Mouse (Mus musculus) inflammation-experienced regulatory T-cells, adult 6 months (primary cell): ENCODE measurements at regions not wholly inside any gene's neighbourhood (a gene's known extent, or its start where the extent isn't known, plus 50 kb on each side); places are given as distances from the start of the nearest gene placed in this dataset.

ENCODE experiments used
- ATAC-seq: one replicate; pipeline ENCODE4 v1.8.0; 2017

DNA sequence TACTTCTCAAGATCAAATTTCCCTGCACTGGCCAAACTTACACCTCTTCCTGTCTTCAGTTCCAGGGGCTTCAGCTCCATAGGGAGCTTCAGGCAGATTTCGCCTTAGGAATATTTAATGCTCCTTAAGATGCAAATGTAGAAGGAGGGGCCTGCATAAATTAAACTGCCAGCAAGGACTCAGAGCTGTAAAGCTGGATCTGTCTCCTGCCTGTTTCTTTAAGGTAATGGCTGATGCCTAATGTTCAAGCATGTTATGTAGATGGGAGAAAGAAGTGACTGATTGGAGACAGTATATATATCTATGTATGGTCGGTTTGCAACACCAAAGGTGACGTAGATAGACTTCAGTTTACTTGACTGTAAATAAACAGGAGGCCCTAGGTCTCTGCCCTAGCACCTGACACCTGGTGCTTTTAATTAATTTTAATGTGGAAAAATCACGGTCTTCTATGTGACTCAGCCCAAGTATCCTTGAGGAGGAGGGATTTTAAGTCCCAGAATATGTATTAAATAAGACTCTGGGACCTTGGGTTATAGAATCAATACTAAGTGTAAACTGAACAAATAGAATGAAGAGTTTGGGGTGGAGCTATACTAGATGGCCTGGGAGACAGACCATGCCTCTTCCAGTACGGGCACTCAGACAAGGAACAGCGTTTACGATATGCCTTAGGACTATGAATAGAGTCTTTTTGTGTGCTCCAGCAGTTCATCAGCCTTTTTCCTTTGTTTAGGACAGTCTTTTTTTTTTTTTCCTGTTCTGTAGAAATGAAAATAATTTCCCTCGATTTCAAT lies 651.7 kb upstream of the Lmcd1 start:
- no peak for ATAC-seq

DNA sequence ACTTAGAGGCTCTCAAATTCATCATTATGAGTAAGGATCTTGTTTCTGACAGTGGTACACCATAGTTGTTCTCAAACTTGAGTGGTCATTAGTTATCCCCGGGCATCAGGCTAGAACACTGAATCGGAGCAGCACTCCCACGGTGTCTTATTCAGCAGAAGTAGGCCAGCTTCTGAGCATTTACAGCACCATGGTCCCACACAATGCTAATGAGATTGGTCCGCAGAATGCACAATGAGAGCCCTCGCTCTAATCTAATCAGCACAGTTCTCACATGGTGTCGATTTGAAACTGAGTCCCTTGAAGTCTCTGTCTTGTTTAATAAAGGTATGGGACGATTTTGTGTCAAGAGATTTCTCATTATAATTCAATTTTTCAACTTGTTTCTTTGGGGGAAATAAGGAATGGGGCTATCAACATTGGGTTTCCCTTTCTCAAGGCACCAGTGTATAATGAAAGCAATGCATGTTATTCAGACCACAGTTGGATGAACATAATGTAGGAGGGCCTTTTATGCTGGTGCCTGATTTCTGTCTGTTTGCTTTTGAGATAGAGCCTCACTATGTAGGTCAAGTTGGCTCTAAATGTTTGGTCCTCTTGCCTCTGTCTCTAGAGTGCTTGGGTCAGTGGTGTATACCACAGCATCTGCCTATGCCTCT lies 650.9 kb upstream of the Lmcd1 start:
- no peak for ATAC-seq

DNA sequence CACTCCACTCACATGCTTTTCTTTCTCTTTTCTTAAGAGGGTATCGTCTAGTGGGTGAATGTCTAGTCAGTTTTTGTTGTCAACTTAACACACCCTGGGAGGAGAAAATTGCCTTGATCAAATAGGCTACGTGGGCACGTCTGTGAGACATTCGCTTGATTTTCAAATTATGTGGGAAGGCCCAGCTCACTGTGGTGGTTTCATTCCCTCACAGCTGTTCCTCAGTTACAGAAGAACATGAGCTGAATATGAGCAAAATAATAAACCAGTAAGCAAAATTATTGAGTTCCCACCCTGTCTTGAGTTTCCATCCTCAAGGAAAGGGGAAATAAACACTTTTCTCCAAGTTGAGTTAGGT lies 650.4 kb upstream of the Lmcd1 start:
- no peak for ATAC-seq

DNA sequence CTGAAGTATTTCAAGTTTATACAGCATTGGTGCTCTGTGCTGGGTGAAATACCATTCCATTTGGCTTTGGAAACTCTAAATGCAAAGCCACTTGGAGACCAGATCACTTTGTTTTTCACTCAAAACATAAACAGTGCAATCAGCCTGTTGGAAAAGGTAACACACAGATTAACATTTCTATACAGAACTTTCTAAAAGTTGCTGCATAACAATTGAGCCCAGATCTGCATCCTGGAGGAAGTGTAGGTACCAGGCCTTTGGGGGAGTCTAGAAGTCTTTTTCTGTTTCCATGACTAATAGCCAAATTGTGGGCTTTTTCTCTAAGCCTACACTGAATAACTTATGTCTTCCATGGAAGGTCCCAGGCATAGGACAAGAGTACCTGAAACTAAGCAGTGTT lies 648.1 kb upstream of the Lmcd1 start:
- no peak for ATAC-seq

DNA sequence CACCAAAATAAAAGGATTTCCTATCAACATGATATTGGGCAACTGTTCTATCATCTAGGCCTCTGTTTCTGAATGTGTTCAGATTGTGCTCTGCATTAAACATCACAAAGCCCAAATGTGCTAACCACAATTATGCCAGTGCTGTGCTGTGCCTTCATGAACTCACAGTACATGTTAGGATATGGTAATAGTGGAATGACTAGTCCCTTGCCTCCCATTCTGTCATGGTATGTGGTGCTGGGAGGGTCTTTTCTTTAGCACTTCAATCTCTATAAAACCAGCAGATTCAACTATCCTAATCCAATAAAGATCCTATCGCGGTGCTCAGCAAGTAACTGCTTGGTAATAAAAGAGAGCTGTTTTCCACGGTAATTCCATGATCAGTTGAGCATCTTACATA lies 620.8 kb upstream of the Lmcd1 start:
- no peak for ATAC-seq

DNA sequence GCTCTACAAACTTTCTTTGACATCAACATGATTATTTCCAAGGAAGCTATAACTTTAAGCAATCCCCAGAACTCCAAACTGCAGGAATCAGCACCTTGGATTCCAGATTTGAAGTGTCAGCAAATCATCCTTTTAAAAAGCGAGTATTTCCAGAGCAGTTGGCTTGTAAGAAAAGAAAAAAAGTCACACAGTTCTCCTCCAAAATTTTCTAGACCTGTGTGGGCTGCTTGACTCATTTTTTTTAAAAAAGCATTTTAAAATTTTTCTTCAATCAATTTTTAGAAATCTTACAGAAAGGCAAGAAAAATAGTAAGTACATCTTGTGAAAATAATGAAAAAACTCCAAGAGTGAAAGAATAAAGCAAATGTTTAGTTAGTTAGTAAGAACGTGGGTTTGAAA lies 613.6 kb upstream of the Lmcd1 start:
- ATAC-seq: no peak

DNA sequence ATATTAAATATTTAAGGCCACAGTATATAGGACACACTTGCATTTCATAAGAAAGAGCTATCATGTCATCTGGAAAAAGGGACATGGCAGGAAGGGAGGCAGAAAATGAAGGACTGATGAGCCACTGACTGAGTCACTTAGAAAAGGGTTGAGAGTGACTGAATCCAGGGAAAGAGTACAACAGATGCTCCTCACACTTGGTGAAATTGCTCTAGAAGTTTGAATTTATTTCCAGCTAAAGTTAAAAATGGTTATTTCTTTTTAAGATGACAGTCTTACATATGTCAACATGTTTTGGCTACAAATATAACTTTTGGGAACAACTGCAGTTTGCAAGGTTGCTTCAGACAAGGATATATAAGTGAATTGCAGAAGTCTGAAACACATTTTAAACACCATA lies 609.0 kb upstream of the Lmcd1 start:
- no peak for ATAC-seq

DNA sequence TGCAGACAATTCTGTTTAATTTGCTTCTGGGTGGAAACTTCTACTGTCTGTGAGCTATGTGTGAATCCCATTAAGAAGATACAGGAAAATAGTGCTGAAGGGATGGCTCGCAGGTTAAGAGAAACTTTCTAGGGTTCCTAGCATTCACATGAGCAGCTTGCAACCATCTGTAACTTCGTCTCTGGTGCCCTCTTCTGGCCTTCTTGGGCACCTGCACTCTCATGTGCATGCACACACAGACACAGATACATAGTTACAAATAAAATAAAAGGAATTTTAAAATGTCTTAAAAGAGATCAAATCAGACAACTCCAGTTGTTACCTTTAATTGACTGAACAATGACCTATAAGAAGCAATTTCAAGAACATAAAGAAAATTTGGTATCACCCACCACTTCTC lies 588.6 kb upstream of the Lmcd1 start:
- ATAC-seq: no peak

DNA sequence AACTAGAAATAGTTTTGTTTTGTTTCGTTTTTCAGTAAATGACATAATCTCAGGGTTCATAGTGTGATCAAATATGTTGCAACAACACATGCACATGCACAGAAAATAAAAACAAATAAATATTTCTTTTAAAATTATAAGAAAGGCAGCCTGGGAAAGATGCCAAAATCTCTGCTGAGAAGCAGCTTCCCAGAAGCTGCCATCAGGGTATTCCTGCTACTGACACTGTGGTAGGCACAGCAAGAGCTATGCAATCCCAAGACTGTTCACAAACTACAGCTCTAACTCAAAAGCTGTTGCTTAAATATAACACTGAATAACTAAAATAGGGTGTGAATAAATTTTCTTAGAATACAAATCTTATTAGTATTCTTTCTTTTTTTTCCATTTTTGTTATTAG lies 570.7 kb upstream of the Lmcd1 start:
- no peak for ATAC-seq

DNA sequence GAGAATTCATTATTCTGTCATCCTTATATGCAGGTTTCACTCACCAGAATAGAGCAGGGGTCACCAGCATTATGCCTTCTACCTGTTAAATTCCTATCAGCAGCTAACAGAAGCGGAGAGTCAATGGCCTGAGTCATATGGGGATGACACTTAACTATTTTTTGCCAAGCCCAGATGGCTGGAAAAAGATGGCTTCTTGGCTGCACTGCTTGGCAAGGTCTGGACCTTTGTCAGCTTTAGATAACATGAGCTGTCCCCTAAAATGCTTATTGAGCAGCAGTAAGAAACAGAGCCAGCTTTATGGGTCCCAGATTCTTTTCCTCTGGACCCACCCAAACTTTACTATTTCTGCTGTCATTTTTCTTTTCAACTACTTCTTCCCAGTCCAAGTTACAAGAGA lies 565.3 kb upstream of the Lmcd1 start:
- ATAC-seq: no peak

DNA sequence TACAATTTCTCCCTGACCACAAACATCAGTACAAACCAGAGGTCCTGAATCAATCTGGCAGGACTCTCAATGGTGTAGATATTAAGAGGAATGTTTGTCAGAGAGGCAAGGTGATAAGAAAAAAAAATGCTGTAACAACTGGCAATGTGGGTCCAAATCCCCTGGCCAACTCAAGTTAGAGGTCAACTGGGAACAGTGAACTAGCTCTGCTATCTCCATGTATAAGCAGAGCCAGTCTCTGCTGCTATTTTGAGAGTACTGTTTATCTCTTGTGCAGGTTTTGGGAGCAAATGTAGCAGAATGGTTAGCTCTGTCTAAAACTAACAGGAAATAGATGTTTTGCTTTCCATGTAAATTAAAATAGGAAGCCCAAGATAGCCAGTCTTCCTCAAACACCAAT lies 547.6 kb upstream of the Lmcd1 start:
- ATAC-seq: no peak

DNA sequence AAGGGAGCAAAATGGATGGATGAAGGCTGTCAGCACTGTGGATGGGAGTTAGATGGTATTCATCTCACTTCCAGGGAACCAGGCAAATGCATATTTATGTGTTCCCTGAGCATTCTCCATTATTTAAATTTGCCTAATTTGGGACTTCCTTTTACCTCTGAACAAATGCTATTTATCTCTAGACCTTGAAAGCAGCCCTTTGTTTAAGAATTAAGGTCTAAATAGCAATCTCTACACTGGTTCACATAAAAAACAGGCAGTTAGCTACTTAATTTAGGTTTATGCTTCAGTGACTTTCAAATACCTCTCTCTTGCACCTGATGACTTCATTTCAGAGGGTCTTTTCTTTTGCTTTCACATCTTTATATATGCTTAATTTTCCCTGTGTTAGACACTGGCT lies 543.2 kb upstream of the Lmcd1 start:
- ATAC-seq: no peak

DNA sequence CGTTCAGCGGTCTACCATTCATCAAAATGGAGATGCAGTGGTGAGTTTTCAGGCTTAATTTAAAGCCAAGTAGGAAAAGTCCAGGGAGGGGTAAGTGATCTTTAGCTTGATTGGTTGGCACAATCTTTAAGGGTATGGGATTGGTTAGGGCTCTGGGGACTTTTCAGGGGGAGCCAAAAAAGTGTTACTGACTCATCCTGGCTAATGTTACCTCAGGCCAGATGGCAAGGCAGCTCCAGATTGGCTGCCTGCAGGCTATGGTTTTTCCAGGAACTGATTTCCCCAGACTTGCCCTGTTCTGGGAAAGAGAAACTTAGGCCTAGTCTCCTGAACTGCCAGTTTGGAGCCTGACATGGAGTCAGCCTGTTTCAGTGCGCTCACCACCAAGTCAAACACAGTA lies 539.6 kb upstream of the Lmcd1 start:
- ATAC-seq: no peak

DNA sequence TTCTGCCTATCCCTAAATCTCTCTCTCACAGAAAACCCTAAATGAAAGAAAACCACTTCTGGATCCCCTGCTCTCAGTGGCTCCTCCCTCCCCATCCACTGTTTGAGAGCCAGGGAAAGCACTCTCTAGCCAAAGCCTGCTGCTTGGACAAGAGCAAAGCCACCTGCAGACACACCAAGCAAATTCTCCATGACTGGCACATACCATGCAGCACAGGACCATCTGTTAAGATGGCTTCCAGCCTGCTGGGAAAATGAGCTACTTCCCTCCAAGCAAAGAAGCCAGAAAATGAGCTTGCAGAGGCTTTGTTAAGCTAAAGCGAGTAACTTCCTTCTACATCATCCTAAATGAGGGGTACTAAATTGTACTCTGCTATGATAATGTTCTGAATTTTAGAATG lies 534.6 kb upstream of the Lmcd1 start:
- no peak for ATAC-seq

DNA sequence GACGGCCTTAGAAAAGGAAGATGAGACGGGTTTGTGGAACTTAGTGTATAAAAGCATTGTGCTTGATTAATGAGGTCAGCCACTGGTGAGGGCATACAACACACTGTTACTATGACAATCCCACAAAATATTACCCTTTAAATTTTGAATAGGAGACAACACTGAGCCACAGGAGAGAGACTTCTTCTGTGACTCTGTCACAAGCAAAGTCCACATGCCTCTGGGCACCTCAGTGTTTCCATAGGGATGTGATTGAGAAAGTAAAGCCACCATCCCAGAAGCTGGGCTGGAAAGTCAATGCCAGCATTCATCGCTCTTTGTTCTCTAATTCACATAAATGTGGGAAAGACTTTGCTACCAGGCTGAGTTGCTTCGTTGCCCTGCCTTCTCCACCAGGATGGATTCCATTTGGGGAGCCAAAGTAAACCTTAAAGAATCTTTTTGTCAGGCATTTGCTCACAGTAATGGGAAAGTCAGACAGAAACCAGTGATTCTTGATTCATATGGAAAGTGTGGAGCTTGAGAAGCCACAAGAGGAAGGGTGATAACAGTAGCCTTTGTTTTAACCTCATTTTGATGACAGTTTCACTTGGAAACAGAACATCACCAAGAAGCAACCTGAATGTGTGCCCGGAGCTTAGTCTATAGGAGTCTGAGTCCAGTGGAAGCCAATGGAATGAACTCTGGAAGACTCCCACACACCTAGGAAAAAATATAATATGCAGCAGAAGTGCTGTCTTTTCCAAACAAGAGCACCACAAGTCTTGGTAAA lies 491.7 kb upstream of the Lmcd1 start:
- no peak for ATAC-seq

DNA sequence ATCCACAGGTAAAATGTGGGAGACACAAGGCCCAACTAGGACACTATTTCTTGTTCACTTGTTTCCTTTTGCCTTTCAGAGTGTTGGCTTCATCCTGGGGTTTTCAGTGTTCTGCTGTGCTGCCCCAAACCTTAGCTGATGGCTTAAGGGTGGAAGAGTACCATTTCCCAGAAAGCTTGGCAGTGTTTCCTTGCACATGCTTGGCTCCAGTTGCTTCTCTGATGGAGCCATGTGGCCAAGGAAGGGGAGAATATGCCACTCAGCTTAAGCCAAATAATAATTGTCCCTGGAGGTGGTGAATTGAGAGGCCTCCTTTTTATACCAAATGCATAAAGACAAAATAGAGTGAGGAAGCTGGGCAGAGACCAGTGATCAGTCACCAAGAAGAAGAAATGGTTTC lies 464.9 kb upstream of the Lmcd1 start:
- no peak for ATAC-seq

DNA sequence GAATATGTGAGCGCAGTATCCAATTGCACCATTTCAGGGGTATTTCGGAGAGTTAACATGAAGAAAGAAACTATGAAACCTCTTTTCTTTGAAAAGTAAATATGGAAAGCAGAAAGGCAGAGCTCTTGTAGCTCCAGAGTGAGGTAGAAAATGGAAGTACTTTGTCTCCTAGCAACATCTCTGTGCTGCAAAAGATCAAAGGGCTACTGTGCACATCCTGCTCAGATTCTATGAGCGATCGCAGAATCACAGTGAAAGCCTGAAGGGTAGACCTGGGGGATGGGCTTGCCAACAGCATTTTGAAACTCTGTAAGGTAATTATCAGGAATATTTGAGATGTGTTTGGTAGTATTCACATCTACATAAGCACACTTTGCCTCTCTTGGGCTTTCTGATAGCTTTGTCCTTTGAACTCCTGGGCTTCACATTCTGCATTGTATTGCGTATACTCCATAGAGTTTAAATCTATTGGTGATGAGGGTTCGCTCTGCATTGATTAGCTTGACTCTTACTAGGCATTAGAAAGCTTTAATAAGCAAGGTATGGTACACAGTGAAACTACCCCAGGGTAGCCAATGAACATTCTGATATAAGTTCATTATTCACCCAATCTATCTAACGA lies 459.5 kb upstream of the Lmcd1 start:
- no peak for ATAC-seq

DNA sequence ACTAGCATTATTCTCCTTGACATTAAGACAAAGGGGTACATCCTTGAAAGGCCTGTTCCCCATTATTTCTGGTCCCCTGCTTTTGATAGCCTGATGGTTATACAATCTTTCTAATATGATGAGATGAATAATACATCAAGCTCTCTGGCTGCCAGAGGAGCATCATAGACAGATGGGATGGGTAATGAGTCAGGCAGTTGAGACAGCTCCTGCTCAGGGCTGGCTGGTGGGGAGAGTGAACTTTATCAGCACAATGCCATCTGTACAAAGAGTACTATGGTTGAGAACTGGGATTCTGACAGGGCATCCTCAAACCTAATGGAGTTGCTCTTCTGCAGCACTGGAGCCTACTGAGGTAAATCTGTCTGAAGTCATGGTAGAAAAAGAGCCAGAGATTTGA lies 458.4 kb upstream of the Lmcd1 start:
- no peak for ATAC-seq

DNA sequence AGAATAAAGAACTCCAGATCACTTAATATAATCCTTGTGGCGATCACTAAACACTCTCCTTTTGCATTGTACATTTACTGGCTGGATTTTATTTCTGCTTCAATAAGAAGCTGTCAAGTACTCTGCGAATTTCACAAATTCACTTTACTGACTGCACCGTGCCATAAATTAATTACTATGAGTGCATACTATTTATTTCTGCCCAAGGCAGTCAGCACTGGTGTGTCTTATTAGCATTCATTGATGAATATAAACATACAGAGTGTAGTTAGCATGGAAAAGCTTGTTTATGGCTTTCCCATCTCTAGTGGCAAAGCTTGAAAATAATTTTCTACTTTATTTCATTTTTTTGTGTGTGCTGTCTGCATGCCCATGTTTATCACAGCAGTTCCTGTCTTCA lies 453.3 kb upstream of the Lmcd1 start:
- no peak for ATAC-seq

DNA sequence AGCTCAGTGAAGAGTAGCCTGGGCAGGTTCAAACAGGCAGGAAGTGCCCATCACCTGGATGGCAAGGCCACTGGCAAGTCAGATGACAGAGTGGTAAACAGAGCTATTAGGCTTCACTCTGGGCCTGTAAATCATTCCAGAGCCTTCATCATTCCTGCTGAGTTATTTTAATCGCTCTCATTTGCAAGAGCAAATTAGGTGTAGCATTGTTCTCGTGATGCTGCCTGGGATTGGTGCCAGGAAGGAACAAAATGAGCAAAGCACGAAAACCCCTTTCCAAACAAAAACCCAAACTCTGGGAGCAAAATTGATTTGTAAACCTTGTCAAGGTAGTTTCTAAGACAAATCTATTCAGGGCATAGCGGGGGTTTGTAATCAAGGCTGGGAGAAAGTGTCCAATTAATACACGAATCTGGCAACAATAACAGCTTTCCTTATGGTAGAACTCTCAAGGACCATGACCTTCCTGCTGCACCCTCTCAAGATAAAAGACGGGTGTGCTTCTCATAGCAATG lies 429.2 kb upstream of the Lmcd1 start:
- ATAC-seq: no peak

DNA sequence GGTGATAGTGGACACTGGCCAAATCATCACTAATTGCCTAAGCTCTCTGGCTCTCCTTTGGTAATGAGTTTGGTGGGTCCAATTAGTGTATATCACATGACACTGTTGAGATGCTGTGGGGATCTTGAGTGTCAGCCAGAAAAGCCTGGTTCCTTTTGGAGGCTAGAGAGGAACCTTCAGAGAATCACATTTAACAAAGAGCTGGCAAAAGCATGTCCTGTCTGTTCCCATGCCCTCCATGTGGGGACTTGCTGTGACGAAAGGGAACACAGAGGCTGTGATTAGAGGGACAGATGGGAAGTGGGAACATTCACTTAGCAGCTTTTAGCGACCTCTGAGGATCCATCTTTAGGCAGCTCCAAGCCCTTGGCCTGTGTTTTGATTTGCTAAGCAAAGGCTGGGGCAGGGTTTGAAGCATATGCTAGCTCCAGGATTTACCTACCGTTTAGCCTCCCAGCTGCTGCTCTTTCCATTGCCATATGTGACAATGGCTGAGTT lies 407.4 kb upstream of the Lmcd1 start:
- no peak for ATAC-seq

DNA sequence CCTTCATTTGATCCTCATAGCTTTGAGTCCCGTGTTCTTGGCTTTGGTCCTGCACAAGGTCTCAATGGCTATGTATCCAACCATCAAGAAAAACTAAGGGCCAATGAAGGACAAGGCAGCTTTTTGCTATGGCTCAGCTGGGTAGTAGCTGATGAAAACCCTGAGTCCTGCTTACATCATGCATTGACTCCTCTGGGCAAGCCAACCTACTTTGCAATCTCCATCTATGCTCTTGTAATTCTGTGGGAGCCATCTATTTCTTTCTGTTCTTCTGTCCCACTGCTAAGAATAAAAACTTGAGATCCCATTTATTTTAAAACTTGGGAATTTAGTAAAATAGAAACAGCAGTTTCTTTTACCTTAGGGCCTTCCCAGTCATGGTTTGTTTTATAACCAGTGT lies 391.0 kb upstream of the Lmcd1 start:
- ATAC-seq: no peak

DNA sequence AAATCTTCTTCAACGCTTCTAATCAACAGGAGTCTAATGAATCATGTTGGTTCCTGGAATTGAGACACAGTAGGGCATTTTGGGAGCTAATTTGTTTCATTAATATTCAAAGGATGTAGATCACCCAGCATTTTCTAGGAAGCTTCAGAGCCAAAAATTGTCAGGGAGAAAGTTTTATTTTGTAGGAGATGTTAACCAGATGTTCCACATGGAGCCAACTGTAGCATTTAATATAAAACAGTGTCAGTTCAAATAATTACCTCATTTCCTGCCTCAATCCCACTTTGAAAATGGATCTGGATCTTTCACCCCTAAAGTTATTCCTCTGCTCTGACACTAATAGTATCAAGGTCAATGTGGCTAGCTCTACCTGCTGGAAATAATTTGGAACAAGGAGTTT lies 389.6 kb upstream of the Lmcd1 start:
- no peak for ATAC-seq
